Mouse (Mus musculus) ES-Bruce4 (cell line): ENCODE results near the gene Abcb8.

Source experiments
- CTCF ChIP-seq: IDR thresholded peaks from one replicate; pipeline ENCODE4 v1.8.1; 2011; ENCODE audit warnings: low read depth, low read length
- EP300 ChIP-seq: IDR thresholded peaks from 2 replicates; pipeline ENCODE4 v1.6.1; 2011; ENCODE audit warnings: low read depth, low read length; ENCODE audit not compliant: insufficient read depth
- POLR2A ChIP-seq: IDR thresholded peaks from one replicate; pipeline ENCODE4 v1.8.1; 2011; ENCODE audit warnings: low read length; ENCODE audit not compliant: insufficient read depth

- TF ChIP-seq CTCF (no peak), EP300 (no peak), POLR2A (no peak)
Observed at GRCm38 (mm10) chr5:24363467-24363866, 30.0 kb upstream of the Abcb8 start.
